7 mouse cellular contexts compared by ENCODE assay signal in the genomic region with DNA sequence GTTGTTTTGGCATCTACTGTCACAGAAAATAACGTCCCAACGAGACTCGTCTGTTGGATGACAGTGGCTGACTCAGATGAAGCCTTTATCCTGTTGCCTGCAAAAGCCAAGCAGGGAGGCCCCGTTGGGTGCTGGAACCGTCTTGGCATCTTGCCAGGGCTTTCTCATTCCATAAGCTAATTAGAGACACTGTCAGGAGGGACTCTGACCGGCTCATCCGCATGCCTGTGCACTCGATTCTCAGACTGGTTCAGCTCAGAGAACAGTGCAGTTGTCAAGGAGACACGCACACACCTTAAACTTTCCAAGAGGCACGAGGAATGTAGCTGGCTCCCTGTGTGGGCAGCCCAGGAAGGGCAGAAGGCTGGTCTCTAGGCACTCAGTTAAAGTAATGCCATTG.
DNase-seq lines count a peak whose midpoint lies in the region; ATAC-seq and TF ChIP-seq lines count a peak whose summit lies in the region.

No protein-coding gene starts in this region.

- H3K4me1 ChIP-seq in heart, postnatal 0 days (ENCODE audit: control insufficient read depth, insufficient read depth): peaks cover 9% of the 10 kb centered on the region
- H3K4me1 ChIP-seq in kidney, embryonic 16.5 days (ENCODE audit: insufficient read depth, low read length): peaks cover 36% of the 10 kb centered on the region
- H3K4me1 ChIP-seq in midbrain, embryonic 16.5 days (ENCODE audit: control insufficient read depth, insufficient read depth, low read length): peaks cover 12% of the 10 kb centered on the region

- ATAC-seq in heart, postnatal 0 days (ENCODE audit: insufficient read depth, low read depth): peak; percentile 65
- peak; percentile 91 for ATAC-seq in kidney, embryonic 16.5 days (ENCODE audit: low FRiP score, low TSS enrichment)
- ATAC-seq in midbrain, embryonic 16.5 days: peak; percentile 68

- no peaks in the 10 kb centered on the region for H3K36me3 ChIP-seq in heart, postnatal 0 days (replicated peaks; ENCODE audit: control insufficient read depth, insufficient read depth, low read length)
- H3K36me3 ChIP-seq in kidney, embryonic 16.5 days (ENCODE audit: insufficient read depth, low read length): no peaks in the 10 kb centered on the region
- no peaks in the 10 kb centered on the region for H3K36me3 ChIP-seq in midbrain, embryonic 16.5 days (ENCODE audit: control insufficient read depth, insufficient read depth, low read length)

- no peaks in the 10 kb centered on the region for H3K9me3 ChIP-seq in heart, postnatal 0 days (replicated peaks; ENCODE audit: control insufficient read depth, low read length)
- no peaks in the 10 kb centered on the region for H3K9me3 ChIP-seq in kidney, embryonic 16.5 days (ENCODE audit: low read length)
- no peaks in the 10 kb centered on the region for H3K9me3 ChIP-seq in midbrain, embryonic 16.5 days (replicated peaks; ENCODE audit: control insufficient read depth, low read length, poor library complexity, severe bottlenecking)

- no peak overlapping the region for H3K27ac ChIP-seq in heart, postnatal 0 days (ENCODE audit: low read depth)
- H3K27ac ChIP-seq in kidney, embryonic 16.5 days (ENCODE audit: low read length): peak overlapping the region; percentile 44; the same call in 1 of the 2 replicates
- H3K27ac ChIP-seq in midbrain, embryonic 16.5 days (ENCODE audit: low read length): no peak overlapping the region

- no peak overlapping the region for H3K9ac ChIP-seq in heart, postnatal 0 days (replicated peaks; ENCODE audit: low read depth, low read length)
- H3K9ac ChIP-seq in kidney, embryonic 16.5 days (replicated peaks; ENCODE audit: low read length): no peak overlapping the region
- no peak overlapping the region for H3K9ac ChIP-seq in midbrain, embryonic 16.5 days (ENCODE audit: low read depth, low read length)

- TF ChIP-seq EP300 in heart, postnatal 0 days (IDR thresholded peaks at IDR 0.05; ENCODE audit: low read depth): no peak

- no peak for TF ChIP-seq CTCF in heart, postnatal 0 days (IDR thresholded peaks at IDR 0.05; ENCODE audit: low read depth)

- no peak overlapping the region for H3K4me2 ChIP-seq in heart, postnatal 0 days (ENCODE audit: low read depth, low read length)
- no peak overlapping the region for H3K4me2 ChIP-seq in kidney, embryonic 16.5 days (replicated peaks; ENCODE audit: low read depth, low read length)
- H3K4me2 ChIP-seq in midbrain, embryonic 16.5 days (ENCODE audit: low read length): no peak overlapping the region

- H3K4me3 ChIP-seq in heart, postnatal 0 days (ENCODE audit: low read depth, low read length): no peak overlapping the region
- H3K4me3 ChIP-seq in kidney, embryonic 16.5 days (ENCODE audit: low read length): no peak overlapping the region
- H3K4me3 ChIP-seq in midbrain, embryonic 16.5 days (ENCODE audit: low read depth, low read length): no peak overlapping the region

- DNase-seq in right cerebral cortex, adult 2 months (ENCODE audit: low spot score in 2 of 2): peak; percentile 38 to 52
- no peak for DNase-seq in right cerebral cortex, postnatal 25 days
- peak; percentile 69 for DNase-seq in heart, postnatal 0 days (ENCODE audit: low spot score)
- DNase-seq in ovary, postnatal 36 days (ENCODE audit: low spot score): no peak
- DNase-seq in spleen, adult 12 weeks (ENCODE audit: low spot score): no peak

- WGBS in heart, postnatal 0 days: 10% methylated on average over 10 of the region's 10 CpGs
- WGBS in kidney, embryonic 16.5 days: 23% methylated on average over 10 of the region's 10 CpGs
- WGBS in midbrain, embryonic 16.5 days: 21% methylated on average over 10 of the region's 10 CpGs

- no peaks in the 10 kb centered on the region for H3K27me3 ChIP-seq in heart, postnatal 0 days (ENCODE audit: control insufficient read depth, insufficient read depth, low read length)
- no peaks in the 10 kb centered on the region for H3K27me3 ChIP-seq in kidney, embryonic 16.5 days (ENCODE audit: insufficient read depth, low read length)
- H3K27me3 ChIP-seq in midbrain, embryonic 16.5 days (ENCODE audit: control insufficient read depth, insufficient read depth, low read depth, low read length): no peaks in the 10 kb centered on the region

Comparison
In these comparisons a context has a peak if more than half of its experiments do, and no peak if none do; other contexts are left out.
1. DNase-seq: peak in right cerebral cortex, adult 2 months (2 of 2) and heart, postnatal 0 days (single experiment); none in right cerebral cortex, postnatal 25 days (single experiment), ovary, postnatal 36 days (single experiment) and spleen, adult 12 weeks (single experiment).
2. Peak in every context shown above with its lines, with median percentiles within 50 percentile points of each other: ATAC-seq.